Mouse (Mus musculus) urinary bladder, postnatal 0 days (tissue): ENCODE data around the gene Gm10670. TPM values are rescaled to one million over a fixed set of nuclear protein-coding genes. Genes with fewer than 3 reads are reported as not detected.

ENCODE experiments used
- polyA plus RNA-seq: library from polyadenylated mRNA; unstranded; fragments of >200 nt; fragmentation: Nextera tagmentation; extraction: Ambion mirVana; gene quantifications from 2 replicates; pipeline ENCODE4 v1.2.1, GENCODE M21; 2015

Gene Gm10670
- not detected in 2 replicates for polyA plus RNA-seq

GRCm38 (mm10) chr7:20474825-20475224, at the start of gene Gm10670:
Gene Gm10670, minus strand, starts transcription at chr7:20474925.

GRCm38 (mm10) chr7:20510434-20510833, 35.7 kb upstream of the Gm10670 start, which contains the start of gene Vmn1r103:
Gene Vmn1r103, minus strand, starts transcription at chr7:20510534.

GRCm38 (mm10) chr7:20442493-20442892, 32.2 kb downstream of the Gm10670 start, which contains the start of gene Vmn1r101:
Gene Vmn1r101, minus strand, starts transcription at chr7:20442593.

Other genes starting within 250 kb of the Gm10670 start
- gene Gm4498, start 241.1 kb downstream of the Gm10670 start, polyA plus RNA-seq = not detected in 2 replicates
- not detected in 2 replicates for gene Gm5890, start 212.1 kb downstream of the Gm10670 start, polyA plus RNA-seq
- gene Gm4133, start 140.9 kb downstream of the Gm10670 start, polyA plus RNA-seq = not detected in 2 replicates
- gene Gm5728, start 99.5 kb downstream of the Gm10670 start, polyA plus RNA-seq = not detected in 2 replicates
- gene Vmn1r100, start 57.0 kb downstream of the Gm10670 start, polyA plus RNA-seq = not detected in 2 replicates
- not detected in 2 replicates for gene Vmn1r101, start 32.3 kb downstream of the Gm10670 start, polyA plus RNA-seq
- not detected in 2 replicates for gene Vmn1r103, start 35.6 kb upstream of the Gm10670 start, polyA plus RNA-seq
- gene Vmn1r104, start 58.9 kb upstream of the Gm10670 start, polyA plus RNA-seq = not detected in 2 replicates
- not detected in 2 replicates for gene Gm5726, start 70.8 kb upstream of the Gm10670 start, polyA plus RNA-seq
- gene Gm4141, start 101.3 kb upstream of the Gm10670 start, polyA plus RNA-seq = not detected in 2 replicates
- not detected in 2 replicates for gene Gm4513, start 124.1 kb upstream of the Gm10670 start, polyA plus RNA-seq
- gene Vmn1r107, start 194.0 kb upstream of the Gm10670 start, polyA plus RNA-seq = not detected in 2 replicates
- not detected in 2 replicates for gene Vmn1r111, start 228.3 kb upstream of the Gm10670 start, polyA plus RNA-seq